Comparison of ENCODE assay signal across 23 mouse cellular contexts in the genomic region with DNA sequence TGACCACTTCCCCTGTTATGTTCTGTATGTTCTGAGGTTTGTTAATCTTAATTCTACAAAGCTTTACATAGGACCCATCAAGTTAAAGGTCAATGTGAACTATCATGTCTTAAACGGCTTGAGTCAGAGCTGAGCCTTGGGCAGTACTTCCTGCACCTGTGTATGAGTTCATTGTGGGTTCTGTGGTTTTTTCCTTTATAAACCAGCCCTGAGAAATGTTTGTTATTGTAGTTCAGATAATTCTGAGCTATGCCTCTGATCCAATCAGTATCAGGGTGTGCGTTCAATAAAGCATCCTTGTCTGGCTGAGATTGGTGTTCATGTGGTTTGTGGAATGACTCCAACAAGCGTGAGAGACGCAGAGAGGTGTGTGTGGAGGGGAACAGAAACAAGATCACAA. TPM values are rescaled to one million over a fixed set of nuclear protein-coding genes. Genes with fewer than 3 reads are reported as not detected.
A peak's percentile ranks its signal among the peaks of the same experiment; 100 is the strongest.
DNase-seq lines count a peak whose midpoint lies in the region; ATAC-seq lines count a peak whose summit lies in the region.
"Had no signal": no experiment of that assay in that cellular context is flagged by ENCODE, and none has a peak within 500 bp of the region (broad histone marks: within the 10 kb centered on the region; RNA-seq: fewer than 3 reads in every experiment).

No protein-coding gene starts in this region.

- H3K9ac ChIP-seq in hindbrain, embryonic 11.5 days (ENCODE audit: low read depth, low read length): no peak overlapping the region
- H3K9ac ChIP-seq: limb, embryonic 15.5 days; lung, embryonic 15.5 days had no signal

- H3K36me3 ChIP-seq in hindbrain, embryonic 11.5 days (ENCODE audit: control insufficient read depth, insufficient read depth, low read length): no peaks in the 10 kb centered on the region
- H3K36me3 ChIP-seq: limb, embryonic 15.5 days; lung, embryonic 15.5 days had no signal

- no peaks in the 10 kb centered on the region for H3K9me3 ChIP-seq in hindbrain, embryonic 11.5 days (ENCODE audit: control insufficient read depth, low read length)
- H3K9me3 ChIP-seq: limb, embryonic 15.5 days; lung, embryonic 15.5 days had no signal

- no peak overlapping the region for H3K27ac ChIP-seq in hindbrain, embryonic 11.5 days (ENCODE audit: low read depth, low read length)
- H3K27ac ChIP-seq: limb, embryonic 15.5 days; lung, embryonic 15.5 days had no signal

- no peaks in the 10 kb centered on the region for H3K27me3 ChIP-seq in hindbrain, embryonic 11.5 days (ENCODE audit: control insufficient read depth, insufficient read depth, low read length)
- H3K27me3 ChIP-seq: limb, embryonic 15.5 days; lung, embryonic 15.5 days had no signal

- DNase-seq in 3T3-L1 (ENCODE audit: low read depth, low spot score): peak; percentile 84
- DNase-seq in fibroblast of lung, adult 2 months (ENCODE audit: low read depth): peak; percentile 50
- DNase-seq in naive thymus-derived CD4-positive, alpha-beta T cell, adult 2 months (ENCODE audit: low read depth): peak; percentile 49
- DNase-seq in hindbrain, embryonic 11.5 days (ENCODE audit: low spot score): no peak
- no peak for DNase-seq in cerebellum, adult 11-12 months
- no peak for DNase-seq in layer of hippocampus, adult 8-10 months (ENCODE audit: low spot score in 2 of 2)
- DNase-seq: cerebellum, postnatal 25 days; gastrocnemius, postnatal 25 days; kidney, adult 18-20 months; kidney, postnatal 14 days; layer of hippocampus, adult 9-11 months; midbrain, embryonic 14.5 days; right cerebral cortex, postnatal 25 days; thymus, postnatal 36 days had no signal

- no peak overlapping the region for H3K4me3 ChIP-seq in hindbrain, embryonic 11.5 days (ENCODE audit: low read depth, low read length)
- H3K4me3 ChIP-seq: limb, embryonic 15.5 days; lung, embryonic 15.5 days had no signal

- peak; percentile 88 for ATAC-seq in CD4-positive, CD25-positive, alpha-beta regulatory T cell, adult 4 months
- no peak for ATAC-seq in hindbrain, embryonic 11.5 days (ENCODE audit: low FRiP score)
- ATAC-seq: forebrain, embryonic 14.5 days; hindbrain, embryonic 16.5 days had no signal

- H3K4me1 ChIP-seq in hindbrain, embryonic 11.5 days (replicated peaks; ENCODE audit: control insufficient read depth, insufficient read depth, low read length): no peaks in the 10 kb centered on the region
- H3K4me1 ChIP-seq: limb, embryonic 15.5 days; lung, embryonic 15.5 days had no signal

- H3K4me2 ChIP-seq in hindbrain, embryonic 11.5 days (replicated peaks; ENCODE audit: low read depth, low read length): no peak overlapping the region
- H3K4me2 ChIP-seq: limb, embryonic 15.5 days; lung, embryonic 15.5 days had no signal

- WGBS in hindbrain, embryonic 11.5 days: 94% methylated on average over 4 of the region's 4 CpGs

RNA-seq across cellular contexts. Expression of gene Prps1l1, which starts 5.8 kb away (rescaled TPM):
- polyA plus RNA-seq in CD4-positive, CD25-positive, alpha-beta regulatory T cell, adult 4 months (2017; shearing (Covaris generic)): 1 to 10 TPM; 3.5 to 4.8 TPM
- not detected in 2 replicates for polyA plus RNA-seq in hindbrain, embryonic 11.5 days (2014; fragmentation: Nextera tagmentation; extraction: Ambion mirVana)
- not detected for total RNA-seq in layer of hippocampus, adult 8-10 months (2022)
- total RNA-seq: adrenal gland, adult 18-20 months; gastrocnemius, postnatal 25 days; left cerebral cortex, postnatal 25 days had no signal
- polyA plus RNA-seq: forebrain, embryonic 14.5 days; heart, postnatal 0 days; hindbrain, embryonic 16.5 days; limb, embryonic 15.5 days; lung, embryonic 15.5 days; midbrain, embryonic 14.5 days; neural tube, embryonic 11.5 days had no signal

RNA-seq across cellular contexts. Expression of gene Snx13, which starts 56.6 kb away (rescaled TPM):
- polyA plus RNA-seq in CD4-positive, CD25-positive, alpha-beta regulatory T cell, adult 4 months (2017; shearing (Covaris generic)): 10 to 100 TPM; 25.6 to 27.6 TPM
- 21.8 and 23.6 TPM in 2 replicates for polyA plus RNA-seq in hindbrain, embryonic 11.5 days (2014; fragmentation: Nextera tagmentation; extraction: Ambion mirVana)
- 10 to 100 TPM; 61.0 to 71.9 (median 67.6) TPM for total RNA-seq in layer of hippocampus, adult 8-10 months (2022)

Comparison
In these comparisons a context has a peak if more than half of its experiments do, and no peak if none do; other contexts are left out.
1. DNase-seq: peak in 3T3-L1 (single experiment), fibroblast of lung, adult 2 months (single experiment) and naive thymus-derived CD4-positive, alpha-beta T cell, adult 2 months (single experiment); none in hindbrain, embryonic 11.5 days (single experiment), cerebellum, adult 11-12 months (single experiment) and layer of hippocampus, adult 8-10 months (0 of 2).